Mouse (Mus musculus): ENCODE results near the gene Sephs1. TPM values are rescaled to one million over a fixed set of nuclear protein-coding genes. Genes with fewer than 3 reads are reported as not detected.

Gene Sephs1
- total RNA-seq, 2 experiments from 2014 or later: 30.1 to 35.1 TPM

- no peak for DNase-seq
Observed at GRCm38 (mm10) chr2:4958039-4958438, 76.7 kb downstream of the Sephs1 start.

More at GRCm38 (mm10) chr2:4958039-4958438, 76.7 kb downstream of the Sephs1 start:
- intact Hi-C loops (cut with DNase I): no loop called here

Other genes with a start within 250 kb of the Sephs1 start
- gene Prpf18, start 229.5 kb upstream of the Sephs1 start, total RNA-seq (2021): 10 to 100 TPM; 30.0 to 33.7 TPM
- gene Bend7, start 163.7 kb upstream of the Sephs1 start, total RNA-seq (2021): 1 to 10 TPM; 5.7 to 7.0 TPM
- gene Phyh, start 37.5 kb downstream of the Sephs1 start, total RNA-seq (2021): 100 to 1,000 TPM; 417 to 432 TPM
- gene Ucma, start 94.6 kb downstream of the Sephs1 start, total RNA-seq (2021): under 1 TPM; 0.36 to 0.37 TPM
- gene Mcm10, start 131.2 kb downstream of the Sephs1 start, total RNA-seq (2021): 1 to 10 TPM; 3.5 to 3.9 TPM
- gene Optn, start 182.5 kb downstream of the Sephs1 start, total RNA-seq (2021): 10 to 100 TPM; 42.1 to 42.2 TPM

All from heart, postnatal 10 days (tissue).